Mouse (Mus musculus) layer of hippocampus, postnatal 14 days (tissue): ENCODE measurements at regions not wholly inside any gene's neighbourhood (a gene's known extent, or its start where the extent isn't known, plus 50 kb on each side); places are given as distances from the start of the nearest gene placed in this dataset.

Source experiments
- DNase-seq, 2 experiments: peaks; one replicate each; pipeline ENCODE4 v3.0.0; 2021 to 2022; ENCODE audit warnings: low spot score in 2 of 2, mixed read lengths in 1 of 2

- no peak for DNase-seq
Measured at GRCm38 (mm10) chr17:75756487-75756886, 204.7 kb upstream of the Fam98a start.

GRCm38 (mm10) chr17:75716458-75716857 lies 164.7 kb upstream of the Fam98a start:
- DNase-seq = no peak

GRCm38 (mm10) chr17:75714578-75714977 lies 162.8 kb upstream of the Fam98a start:
- DNase-seq = no peak

- peak in 1 of 2 experiments; percentile 41 for DNase-seq
Measured at GRCm38 (mm10) chr17:75714059-75714458, 162.3 kb upstream of the Fam98a start.

GRCm38 (mm10) chr17:75707687-75708086 lies 155.9 kb upstream of the Fam98a start:
- DNase-seq = no peak

GRCm38 (mm10) chr17:75705357-75705756 lies 153.6 kb upstream of the Fam98a start:
- no peak for DNase-seq

- no peak for DNase-seq
Measured at GRCm38 (mm10) chr17:75703865-75704264, 152.1 kb upstream of the Fam98a start.

- no peak for DNase-seq
Measured at GRCm38 (mm10) chr17:75696729-75697103, 145.0 kb upstream of the Fam98a start.

GRCm38 (mm10) chr17:75696103-75696728 lies 144.5 kb upstream of the Fam98a start:
- no peak for DNase-seq

- DNase-seq = no peak
Measured at GRCm38 (mm10) chr17:75685927-75686326, 134.2 kb upstream of the Fam98a start.

GRCm38 (mm10) chr17:75646982-75647381 lies 95.2 kb upstream of the Fam98a start:
- no peak for DNase-seq

- DNase-seq = no peak
Measured at GRCm38 (mm10) chr17:75644698-75645097, 93.0 kb upstream of the Fam98a start.

- DNase-seq = no peak
Measured at GRCm38 (mm10) chr17:75642311-75642710, 90.6 kb upstream of the Fam98a start.

GRCm38 (mm10) chr17:75641010-75641498 lies 89.3 kb upstream of the Fam98a start:
- DNase-seq = no peak

- no peak for DNase-seq
Measured at GRCm38 (mm10) chr17:75640575-75640974, 88.8 kb upstream of the Fam98a start.

- peak in 1 of 2 experiments; percentile 18 for DNase-seq
Measured at GRCm38 (mm10) chr17:75629857-75630256, 78.1 kb upstream of the Fam98a start.

- DNase-seq = no peak
Measured at GRCm38 (mm10) chr17:75619472-75619871, 67.7 kb upstream of the Fam98a start.

GRCm38 (mm10) chr17:75618514-75618913 lies 66.8 kb upstream of the Fam98a start:
- DNase-seq = no peak

- peak; percentile 29 to 55 for DNase-seq
Measured at GRCm38 (mm10) chr17:75617280-75617679, 65.5 kb upstream of the Fam98a start.

- no peak for DNase-seq
Measured at GRCm38 (mm10) chr17:75615335-75615734, 63.6 kb upstream of the Fam98a start.

- DNase-seq = no peak
Measured at GRCm38 (mm10) chr17:75603417-75604086, 51.8 kb upstream of the Fam98a start.
